Mouse (Mus musculus) cerebellum, adult 2 months (tissue): ENCODE results near the gene Tpgs1. TPM values are rescaled to one million over a fixed set of nuclear protein-coding genes. Genes with fewer than 3 reads are reported as not detected.

Experiments used
- DNase-seq, 2 experiments: peaks; one replicate each; pipeline ENCODE4 v3.0.0; 2021
- H3K27ac ChIP-seq: fragments of 200-500 bp; 2 replicates; pipeline ENCODE4 v1.5.1; 2012; ENCODE audit warnings: low read length, control low read depth, inconsistent platforms; ENCODE audit not compliant: insufficient read depth
- H3K27me3 ChIP-seq: fragments of 200-500 bp; 2 replicates; pipeline ENCODE4 v1.6.1; 2012; ENCODE audit warnings: inconsistent platforms, mild to moderate bottlenecking, low read length, moderate library complexity; ENCODE audit not compliant: control insufficient read depth, insufficient read depth
- H3K4me1 ChIP-seq: fragments of 200-500 bp; 2 replicates; pipeline ENCODE4 v1.6.1; 2011; ENCODE audit warnings: low read length; ENCODE audit not compliant: control insufficient read depth, insufficient read depth
- H3K4me3 ChIP-seq: fragments of 200-500 bp; replicated peaks from 2 replicates; pipeline ENCODE3; 2011; ENCODE audit warnings: mild to moderate bottlenecking, low read depth, low read length, control low read depth; ENCODE audit not compliant: insufficient read depth
- CTCF ChIP-seq: fragments of 200-500 bp; IDR thresholded peaks from 2 replicates; pipeline ENCODE4 v1.5.1; 2011; ENCODE audit warnings: low read depth, mild to moderate bottlenecking, control low read depth, low read length, moderate library complexity, borderline replicate concordance; ENCODE audit not compliant: insufficient read depth
- POLR2A ChIP-seq: fragments of 200-500 bp; IDR thresholded peaks from 2 replicates; pipeline ENCODE4 v1.6.1; 2011; ENCODE audit warnings: low read length, control low read depth, borderline replicate concordance; ENCODE audit not compliant: insufficient read depth
- WGBS: fragments of 180-500 bp; shearing (Covaris S2); methylation state at CpG from one replicate; pipeline ENCODE4 v1.1.7; 2018; 5-methylcytosine and 5-hydroxymethylcytosine counted together
- polyA plus RNA-seq: library from polyadenylated mRNA; depleted of rRNA; stranded (reverse); fragments of >200 nt; gene quantifications from 2 replicates; pipeline ENCODE4 v1.2.3, GENCODE M21; 2012; rRNA removed

Gene Tpgs1
- polyA plus RNA-seq, 1 experiment = 95.4 TPM

DNA sequence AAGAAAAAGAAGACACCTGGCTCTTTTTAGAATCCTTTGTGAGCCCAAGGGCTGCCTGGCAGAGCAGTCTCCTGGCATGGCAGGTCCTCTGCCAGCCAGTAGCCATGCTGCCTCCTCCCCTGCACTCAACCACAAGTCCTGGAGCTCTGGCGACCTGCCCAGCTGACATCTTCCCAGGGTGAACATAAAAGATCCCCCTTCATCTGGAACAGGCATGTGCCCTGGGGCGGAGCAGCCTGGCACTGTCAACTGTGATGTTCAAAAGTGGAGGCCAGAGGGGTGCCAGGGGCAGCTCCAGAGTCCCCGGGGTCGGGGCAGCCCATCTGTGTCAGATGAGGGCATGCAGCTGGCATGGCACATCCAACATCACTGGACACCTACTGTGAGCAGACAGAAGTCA, 45.8 kb downstream of the Tpgs1 start:
- H3K27me3 ChIP-seq = no peaks in the 10 kb centered on the region
- TF ChIP-seq POLR2A = no peak
- no peak for TF ChIP-seq CTCF
- no peak for DNase-seq
- H3K4me3 ChIP-seq = no peak overlapping the region
- H3K27ac ChIP-seq = no peak overlapping the region
- peaks cover 21% of the 10 kb centered on the region for H3K4me1 ChIP-seq
- WGBS = 16% methylated on average over 4 of the region's 4 CpGs

DNA sequence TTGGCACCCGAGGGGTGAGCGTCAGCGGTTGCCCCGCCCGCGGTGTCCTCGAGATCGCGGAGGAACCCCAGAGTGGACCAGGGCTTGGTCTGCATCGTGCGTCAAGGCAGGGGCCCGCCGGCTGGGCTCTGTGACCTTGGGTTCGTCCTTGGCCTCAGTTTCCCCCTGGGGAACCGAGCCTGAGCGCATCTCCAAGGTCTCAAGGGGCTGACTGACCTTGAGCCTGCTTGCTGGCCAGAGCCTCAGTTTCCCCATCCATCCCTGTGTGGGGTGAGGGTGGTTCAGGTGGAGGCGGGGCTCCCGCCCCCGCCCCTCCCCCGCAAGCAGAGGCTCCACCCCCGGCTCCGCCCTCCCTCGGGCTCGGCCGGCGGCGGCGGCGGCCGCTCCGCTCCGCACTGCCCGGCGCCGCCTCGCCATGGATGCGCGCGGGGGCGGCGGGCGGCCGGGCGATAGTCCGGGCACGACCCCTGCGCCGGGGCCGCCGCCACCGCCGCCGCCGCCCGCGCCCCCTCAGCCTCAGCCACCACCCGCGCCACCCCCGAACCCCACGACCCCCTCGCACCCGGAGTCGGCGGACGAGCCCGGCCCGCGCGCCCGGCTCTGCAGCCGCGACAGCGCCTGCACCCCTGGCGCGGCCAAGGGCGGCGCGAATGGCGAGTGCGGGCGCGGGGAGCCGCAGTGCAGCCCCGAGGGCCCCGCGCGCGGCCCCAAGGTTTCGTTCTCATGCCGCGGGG, 47.3 kb downstream of the Tpgs1 start, which contains the start of gene Hcn2:
TSS of gene Hcn2 (plus strand) at position 381 of the 734 bp plus-strand sequence.
- TF ChIP-seq CTCF (no peak), POLR2A (0 out of 2 replicates have a peak, but pooled peaks have one; percentile 24)
- DNase-seq = peak; percentile 69 to 74
- WGBS = 1% methylated on average over 69 of the region's 91 CpGs
- Histone ChIP-seq H3K27ac (peak within 1 kb of the TSS; percentile 67), H3K27me3 (no peaks in the 10 kb centered on the region), H3K4me3 (peak within 1 kb of the TSS; percentile 88), H3K4me1 (peaks cover 24% of the 10 kb centered on the region)

DNA sequence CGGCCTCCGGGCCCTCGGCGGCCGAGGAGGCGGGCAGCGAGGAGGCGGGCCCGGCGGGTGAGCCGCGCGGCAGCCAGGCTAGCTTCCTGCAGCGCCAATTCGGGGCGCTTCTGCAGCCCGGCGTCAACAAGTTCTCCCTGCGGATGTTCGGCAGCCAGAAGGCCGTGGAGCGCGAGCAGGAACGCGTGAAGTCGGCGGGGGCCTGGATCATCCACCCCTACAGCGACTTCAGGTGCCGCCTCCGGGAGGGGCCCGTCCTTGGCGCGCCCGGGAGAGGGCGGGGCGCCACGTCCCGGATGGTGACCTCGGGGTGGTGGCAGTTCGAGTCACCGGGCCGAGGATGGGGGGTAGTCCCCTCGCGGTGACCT, 47.8 kb downstream of the Tpgs1 start:
- Histone ChIP-seq H3K27me3 (no peaks in the 10 kb centered on the region), H3K4me1 (peaks cover 27% of the 10 kb centered on the region), H3K27ac (peak overlapping the region; percentile 55), H3K4me3 (peak overlapping the region; percentile 87)
- no peak for TF ChIP-seq POLR2A
- no peak for TF ChIP-seq CTCF
- DNase-seq = peak; percentile 75 to 78
- WGBS = under 1% methylated on average over 44 of the region's 44 CpGs

DNA sequence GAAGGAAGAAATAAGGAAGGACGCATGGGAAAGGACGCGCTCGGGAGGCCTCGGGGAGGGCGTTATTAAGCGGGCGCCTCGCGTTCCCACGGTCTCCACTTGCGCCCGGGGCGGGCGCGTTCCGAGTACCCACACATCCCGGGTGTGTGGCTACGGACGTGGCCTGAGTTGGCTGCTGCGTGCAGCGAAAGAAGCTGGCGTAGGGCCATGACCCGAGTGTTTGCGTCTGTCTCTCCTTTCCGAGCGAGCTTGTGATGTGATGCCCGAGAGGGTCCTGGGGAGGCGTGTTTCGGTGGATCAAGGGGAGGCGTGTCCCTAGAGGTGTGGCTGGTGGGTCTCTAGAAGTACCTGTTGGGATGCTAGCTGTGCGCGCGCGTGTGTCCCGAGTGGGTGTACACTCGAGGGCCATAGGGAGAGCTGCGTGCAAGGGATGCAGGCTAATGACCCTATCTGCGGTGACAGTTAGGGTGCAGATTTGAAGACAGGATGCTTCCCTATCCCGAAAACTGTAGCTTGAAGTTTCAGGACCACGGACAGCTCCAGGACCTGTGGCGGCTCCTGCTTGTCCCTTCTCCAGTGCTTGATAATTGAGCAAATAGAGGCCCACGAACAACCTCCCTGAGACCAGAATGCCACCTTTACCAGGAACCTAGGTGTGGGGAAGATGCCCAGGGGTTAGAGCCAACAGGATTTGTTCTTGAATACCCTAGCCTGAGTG, 48.6 kb downstream of the Tpgs1 start:
- DNase-seq = peak; percentile 59 to 66
- H3K4me3 ChIP-seq = peak overlapping the region; percentile 87
- no peak for TF ChIP-seq POLR2A
- TF ChIP-seq CTCF = no peak
- peaks cover 30% of the 10 kb centered on the region for H3K4me1 ChIP-seq
- 3% methylated on average over 43 of the region's 43 CpGs for WGBS
- H3K27ac ChIP-seq = 0 out of 2 replicates have a peak overlapping the region, but pooled peaks have one; percentile 45
- no peaks in the 10 kb centered on the region for H3K27me3 ChIP-seq

DNA sequence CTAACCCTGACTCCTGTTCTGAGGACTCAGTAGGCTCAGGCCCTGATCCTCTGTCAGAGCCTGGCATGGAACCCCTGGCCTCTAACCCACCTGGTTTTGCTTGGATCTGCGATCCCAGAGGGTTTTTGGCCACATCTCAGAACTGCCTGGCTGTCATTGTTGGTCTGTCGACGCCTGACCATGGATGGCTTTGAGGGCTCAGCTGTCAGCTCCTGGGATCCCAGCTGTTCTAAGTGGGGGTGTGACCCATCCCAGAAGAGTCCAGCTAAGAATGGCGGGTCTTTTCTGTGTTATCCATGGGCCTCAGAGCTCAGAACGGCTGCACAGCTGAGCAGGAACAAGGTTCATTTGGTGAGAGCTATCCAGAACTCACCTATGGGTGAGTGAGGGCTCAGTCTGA, 51.9 kb downstream of the Tpgs1 start:
- no peak overlapping the region for H3K27ac ChIP-seq
- 38% methylated on average over 5 of the region's 5 CpGs for WGBS
- DNase-seq = no peak
- no peak for TF ChIP-seq POLR2A
- TF ChIP-seq CTCF = no peak
- peaks cover 35% of the 10 kb centered on the region for H3K4me1 ChIP-seq
- H3K27me3 ChIP-seq = no peaks in the 10 kb centered on the region
- H3K4me3 ChIP-seq = no peak overlapping the region

DNA sequence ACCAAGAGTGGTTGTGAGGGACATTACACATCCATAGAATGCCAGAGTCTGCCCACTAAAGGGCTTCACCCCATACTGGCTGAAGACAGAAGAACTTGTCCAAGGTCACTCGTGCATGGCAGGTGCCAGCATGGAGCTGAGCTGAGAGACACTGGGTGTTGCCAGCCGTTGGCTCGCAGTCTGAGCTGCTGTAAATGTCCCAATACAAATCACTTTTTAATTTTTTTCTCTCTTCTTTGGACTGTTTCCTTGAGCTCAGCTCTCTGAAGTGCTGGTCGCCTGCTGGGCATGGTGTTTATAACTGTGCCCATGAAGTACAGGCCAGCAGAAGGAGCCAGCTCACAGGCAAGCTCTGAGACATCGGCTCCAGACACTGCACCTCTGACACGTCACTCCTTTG, 53.9 kb downstream of the Tpgs1 start:
- DNase-seq = peak; percentile 39 to 45

DNA sequence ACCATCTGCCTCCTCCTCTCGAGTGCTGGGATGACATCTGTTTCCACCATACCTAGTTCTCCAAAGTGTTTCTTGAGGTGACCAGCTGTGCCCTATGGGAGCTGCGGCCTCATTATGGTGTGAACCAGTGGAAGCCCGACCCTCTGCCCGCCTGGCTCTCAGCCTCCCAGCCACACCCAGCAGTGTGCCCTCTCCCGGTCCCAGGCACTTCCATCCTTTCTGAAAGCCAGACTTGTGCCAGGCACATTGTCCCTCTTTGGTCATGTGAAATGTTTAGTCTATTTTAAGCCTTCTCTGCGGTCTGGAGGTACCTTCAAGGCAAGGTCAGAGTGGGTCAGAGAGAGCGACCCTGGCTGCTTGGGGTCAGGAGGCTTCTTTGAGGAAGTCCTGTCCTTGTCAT, 54.5 kb downstream of the Tpgs1 start:
- DNase-seq = no peak
- H3K27ac ChIP-seq = no peak overlapping the region
- TF ChIP-seq CTCF (no peak), POLR2A (no peak)
- no peaks in the 10 kb centered on the region for H3K27me3 ChIP-seq
- WGBS = 44% methylated on average over 7 of the region's 7 CpGs
- H3K4me3 ChIP-seq = no peak overlapping the region
- H3K4me1 ChIP-seq = peaks cover 31% of the 10 kb centered on the region

More for the DNA sequence above, 53.9 kb downstream of the Tpgs1 start:
- Histone ChIP-seq H3K27ac (no peak overlapping the region), H3K4me3 (no peak overlapping the region), H3K27me3 (no peaks in the 10 kb centered on the region), H3K4me1 (peaks cover 29% of the 10 kb centered on the region)
- no peak for TF ChIP-seq POLR2A
- no peak for TF ChIP-seq CTCF
- 6% methylated on average over 6 of the region's 6 CpGs for WGBS

Other genes with a start within 250 kb of the Tpgs1 start
- not detected in 2 replicates for gene Vmn2r83, start 200.6 kb upstream of the Tpgs1 start, polyA plus RNA-seq
- 9.2 and 10.4 TPM in 2 replicates for gene Plpp2, start 135.6 kb upstream of the Tpgs1 start, polyA plus RNA-seq
- gene Mier2, start 114.2 kb upstream of the Tpgs1 start, polyA plus RNA-seq = 70.3 and 71.8 TPM in 2 replicates
- not detected in 2 replicates for gene Theg, start 82.0 kb upstream of the Tpgs1 start, polyA plus RNA-seq
- gene C2cd4c, start 55.3 kb upstream of the Tpgs1 start, polyA plus RNA-seq = 3.1 and 3.2 TPM in 2 replicates
- gene Shc2, start 31.5 kb upstream of the Tpgs1 start, polyA plus RNA-seq = 30.2 and 31.2 TPM in 2 replicates
- gene Odf3l2, start 23.6 kb upstream of the Tpgs1 start, polyA plus RNA-seq = not detected in 2 replicates
- not detected in 2 replicates for gene Madcam1, start 4.8 kb upstream of the Tpgs1 start, polyA plus RNA-seq
- 93.9 and 106 TPM in 2 replicates for gene Cdc34, start 12.8 kb downstream of the Tpgs1 start, polyA plus RNA-seq
- 2.3 and 2.8 TPM in 2 replicates for gene Gzmm, start 19.7 kb downstream of the Tpgs1 start, polyA plus RNA-seq
- 1,261 and 1,264 TPM in 2 replicates for gene Bsg, start 35.1 kb downstream of the Tpgs1 start, polyA plus RNA-seq
- 227 and 270 TPM in 2 replicates for gene Hcn2, start 47.3 kb downstream of the Tpgs1 start, polyA plus RNA-seq
- 74.7 and 80.4 TPM in 2 replicates for gene Polrmt, start 77.2 kb downstream of the Tpgs1 start, polyA plus RNA-seq
- gene Fgf22, start 85.7 kb downstream of the Tpgs1 start, polyA plus RNA-seq = 10.6 and 11.1 TPM in 2 replicates
- 126 and 127 TPM in 2 replicates for gene Rnf126, start 97.6 kb downstream of the Tpgs1 start, polyA plus RNA-seq
- 2.2 and 2.5 TPM in 2 replicates for gene Fstl3, start 107.9 kb downstream of the Tpgs1 start, polyA plus RNA-seq
- 0.16 and 0.19 TPM in 2 replicates for gene Prss57, start 121.6 kb downstream of the Tpgs1 start, polyA plus RNA-seq
- 140 and 143 TPM in 2 replicates for gene Palm, start 124.2 kb downstream of the Tpgs1 start, polyA plus RNA-seq
- gene Misp, start 151.6 kb downstream of the Tpgs1 start, polyA plus RNA-seq = 0.29 and 0.41 TPM in 2 replicates
- 64.2 and 68.6 TPM in 2 replicates for gene Ptbp1, start 185.1 kb downstream of the Tpgs1 start, polyA plus RNA-seq
- 2.4 and 2.5 TPM in 2 replicates for gene Prtn3, start 205.1 kb downstream of the Tpgs1 start, polyA plus RNA-seq
- 46.0 and 49.3 TPM in 2 replicates for gene Plppr3, start 205.3 kb downstream of the Tpgs1 start, polyA plus RNA-seq
- 0.15 TPM in 1 of 2 replicates, not detected in the other for gene Elane, start 216.9 kb downstream of the Tpgs1 start, polyA plus RNA-seq
- gene Cfd, start 221.5 kb downstream of the Tpgs1 start, polyA plus RNA-seq = 0.29 and 0.41 TPM in 2 replicates
- 46.5 and 47.4 TPM in 2 replicates for gene Med16, start 239.6 kb downstream of the Tpgs1 start, polyA plus RNA-seq
- not detected in 2 replicates for gene Gm26602, start 241.5 kb downstream of the Tpgs1 start, polyA plus RNA-seq
- gene Kiss1r, start 247.6 kb downstream of the Tpgs1 start, polyA plus RNA-seq = 12.1 and 12.8 TPM in 2 replicates